8 mouse cellular contexts compared by ENCODE assay signal in the genomic region with DNA sequence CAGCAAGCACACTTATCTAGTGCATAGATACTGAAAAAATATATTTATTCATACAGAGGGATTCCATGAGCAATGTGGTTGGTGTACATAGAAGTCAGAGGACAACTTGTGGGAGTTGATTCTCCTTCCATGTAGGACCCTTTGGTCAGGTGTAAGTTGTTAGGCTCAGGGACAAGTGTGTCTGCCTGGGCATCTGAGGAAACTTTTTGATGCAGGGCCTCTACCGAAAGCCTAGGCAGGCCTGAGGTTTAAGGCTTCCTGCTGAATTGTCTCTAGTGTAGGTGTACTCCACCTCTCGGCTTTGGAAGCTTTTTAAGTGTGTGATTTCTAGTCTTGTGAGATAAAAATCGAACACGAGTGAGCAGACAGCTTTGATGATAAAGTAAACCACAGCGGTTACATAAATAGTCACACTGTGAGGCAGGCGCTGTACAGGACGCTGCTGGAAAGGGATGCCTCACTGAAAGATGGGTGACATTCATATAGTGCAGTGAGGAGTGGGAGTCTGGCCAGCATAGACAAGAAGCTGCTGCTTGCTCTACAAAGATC. TPM values are rescaled to one million over a fixed set of nuclear protein-coding genes. Genes with fewer than 3 reads are reported as not detected.
A peak's percentile ranks its signal among the peaks of the same experiment; 100 is the strongest.
DNase-seq lines count a peak whose midpoint lies in the region; ATAC-seq and TF ChIP-seq lines count a peak whose summit lies in the region.

No protein-coding gene starts in this region.

- peak overlapping the region; percentile 97 for H3K4me3 ChIP-seq in heart, embryonic 12.5 days
- H3K4me3 ChIP-seq in ES-E14 (ENCODE audit: insufficient read depth in 1 of 2, low read depth in 1 of 2, low read length in 2 of 2, poor library complexity in 1 of 2, severe bottlenecking in 1 of 2), result peak overlapping the region; percentile 74 to 96
- peak overlapping the region; percentile 94 for H3K4me3 ChIP-seq in forebrain, embryonic 16.5 days (replicated peaks; ENCODE audit: low read length)
- peak overlapping the region; percentile 98 for H3K4me3 ChIP-seq in liver, embryonic 13.5 days (replicated peaks)
- H3K4me3 ChIP-seq in stomach, postnatal 0 days (ENCODE audit: low read depth, low read length), result peak overlapping the region; percentile 95

- no peak for TF ChIP-seq EP300 in stomach, postnatal 0 days (optimal IDR thresholded peaks at IDR 0.05)

- peaks cover 20% of the 10 kb centered on the region for H3K4me1 ChIP-seq in heart, embryonic 12.5 days (replicated peaks)
- peaks cover 6 to 8% of the 10 kb centered on the region in 2 experiments; a peak in 3 of 4 replicates for H3K4me1 ChIP-seq in ES-E14 (ENCODE audit: control insufficient read depth in 2 of 2, insufficient read depth in 2 of 2, low read length in 2 of 2, poor library complexity in 1 of 2)
- peaks cover 26% of the 10 kb centered on the region for H3K4me1 ChIP-seq in forebrain, embryonic 16.5 days (replicated peaks; ENCODE audit: control insufficient read depth, insufficient read depth, low read length)
- peaks cover 45% of the 10 kb centered on the region for H3K4me1 ChIP-seq in liver, embryonic 13.5 days (replicated peaks)
- no peaks in the 10 kb centered on the region; the same call in 1 of the 2 replicates for H3K4me1 ChIP-seq in stomach, postnatal 0 days (replicated peaks; ENCODE audit: control insufficient read depth, insufficient read depth)

- peak overlapping the region; percentile 83 for H3K4me2 ChIP-seq in heart, embryonic 12.5 days
- peak overlapping the region; percentile 88 for H3K4me2 ChIP-seq in forebrain, embryonic 16.5 days (ENCODE audit: low read length)
- peak overlapping the region; percentile 91 for H3K4me2 ChIP-seq in liver, embryonic 13.5 days
- peak overlapping the region; percentile 63 for H3K4me2 ChIP-seq in stomach, postnatal 0 days (replicated peaks; ENCODE audit: low read depth)

- WGBS in heart, embryonic 12.5 days, result 5% methylated on average over 7 of the region's 7 CpGs
- WGBS in forebrain, embryonic 16.5 days, result 37% methylated on average over 7 of the region's 7 CpGs
- WGBS in liver, embryonic 13.5 days (ENCODE audit: insufficient replicate concordance), result under 1% methylated on average over 7 of the region's 7 CpGs
- WGBS in stomach, postnatal 0 days, result 2% methylated on average over 7 of the region's 7 CpGs

- no peak for ATAC-seq in heart, embryonic 12.5 days (ENCODE audit: insufficient number of reproducible peaks, low FRiP score)
- ATAC-seq in forebrain, embryonic 16.5 days, result no peak
- ATAC-seq in liver, embryonic 13.5 days (ENCODE audit: low read depth), result no peak
- no peak for ATAC-seq in stomach, postnatal 0 days (ENCODE audit: low FRiP score, low TSS enrichment)

- H3K9ac ChIP-seq in heart, embryonic 12.5 days, result peak overlapping the region; percentile 100
- H3K9ac ChIP-seq in ES-E14 (ENCODE audit: insufficient read depth, low read depth, low read length, poor library complexity, severe bottlenecking), result peak overlapping the region; percentile 100
- H3K9ac ChIP-seq in forebrain, embryonic 16.5 days (replicated peaks; ENCODE audit: low read depth, low read length), result peak overlapping the region; percentile 100
- peak overlapping the region; percentile 99 for H3K9ac ChIP-seq in liver, embryonic 13.5 days
- H3K9ac ChIP-seq in stomach, postnatal 0 days (ENCODE audit: low read length), result peak overlapping the region; percentile 100

- peaks cover 17% of the 10 kb centered on the region for H3K36me3 ChIP-seq in heart, embryonic 12.5 days
- H3K36me3 ChIP-seq in ES-E14 (ENCODE audit: control insufficient read depth, insufficient read depth, low read length, poor library complexity, severe bottlenecking), result peaks cover 12% of the 10 kb centered on the region
- peaks cover 4% of the 10 kb centered on the region; the same call in 1 of the 2 replicates for H3K36me3 ChIP-seq in forebrain, embryonic 16.5 days (ENCODE audit: control insufficient read depth, insufficient read depth)
- H3K36me3 ChIP-seq in liver, embryonic 13.5 days, result peaks cover 36% of the 10 kb centered on the region
- H3K36me3 ChIP-seq in stomach, postnatal 0 days (ENCODE audit: control insufficient read depth, insufficient read depth, low read length), result no peaks in the 10 kb centered on the region

- DNase-seq in heart, adult 8-10 months (ENCODE audit: low spot score), result no peak
- no peak for DNase-seq in ES-E14 (ENCODE audit: low read depth, low spot score)
- no peak for DNase-seq in liver, embryonic 13.5 days
- no peak for DNase-seq in stomach, postnatal 0 days (ENCODE audit: low spot score)
- DNase-seq in cerebellum, adult 11-12 months, result no peak
- DNase-seq in cerebellum, postnatal 25 days, result no peak

- no peak for TF ChIP-seq CTCF in stomach, postnatal 0 days (IDR thresholded peaks at IDR 0.05; ENCODE audit: low read depth)

- H3K9me3 ChIP-seq in heart, embryonic 12.5 days (replicated peaks), result no peaks in the 10 kb centered on the region
- H3K9me3 ChIP-seq in ES-E14 (ENCODE audit: control insufficient read depth, insufficient read depth, low read depth, low read length), result no peaks in the 10 kb centered on the region
- no peaks in the 10 kb centered on the region for H3K9me3 ChIP-seq in forebrain, embryonic 16.5 days (ENCODE audit: control insufficient read depth, low read length)
- no peaks in the 10 kb centered on the region for H3K9me3 ChIP-seq in liver, embryonic 13.5 days (replicated peaks)
- no peaks in the 10 kb centered on the region for H3K9me3 ChIP-seq in stomach, postnatal 0 days (ENCODE audit: control insufficient read depth, low read length)

- peak overlapping the region; percentile 100 for H3K27ac ChIP-seq in heart, embryonic 12.5 days (ENCODE audit: poor library complexity, severe bottlenecking)
- no peak overlapping the region for H3K27ac ChIP-seq in ES-E14 (ENCODE audit: insufficient read depth, low read depth, low read length, poor library complexity, severe bottlenecking)
- H3K27ac ChIP-seq in forebrain, embryonic 16.5 days (ENCODE audit: low read length), result no peak overlapping the region
- peak overlapping the region; percentile 94 for H3K27ac ChIP-seq in liver, embryonic 13.5 days
- no peak overlapping the region for H3K27ac ChIP-seq in stomach, postnatal 0 days (replicated peaks)

- H3K27me3 ChIP-seq in heart, embryonic 12.5 days (replicated peaks), result no peaks in the 10 kb centered on the region
- H3K27me3 ChIP-seq in forebrain, embryonic 16.5 days (replicated peaks; ENCODE audit: control insufficient read depth, insufficient read depth, low read length), result no peaks in the 10 kb centered on the region
- H3K27me3 ChIP-seq in liver, embryonic 13.5 days, result no peaks in the 10 kb centered on the region
- H3K27me3 ChIP-seq in stomach, postnatal 0 days (ENCODE audit: control insufficient read depth, insufficient read depth, low read length), result no peaks in the 10 kb centered on the region

- in situ Hi-C loops in ES-E14 (cut with MboI; ENCODE audit: low sequenced_read_pairs in 2 of 2, unreplicated experiment in 2 of 2), result no loop called here

TF ChIP-seq in ES-E14, 5 proteins besides CTCF, POLR2A, EP300 and RAD21:
- TF ChIP-seq HCFC1 (IDR thresholded peaks at IDR 0.05; ENCODE audit: borderline replicate concordance, insufficient read depth, low read length) (no peak), ZNF384 (IDR thresholded peaks at IDR 0.05; ENCODE audit: low read depth, low read length) (no peak), MAFK (IDR thresholded peaks at IDR 0.05; ENCODE audit: insufficient read depth, low read depth, low read length) (no peak), CHD2 (IDR thresholded peaks at IDR 0.05; ENCODE audit: low read depth, low read length) (no peak), ZC3H11A (IDR thresholded peaks at IDR 0.05; ENCODE audit: borderline replicate concordance, low read depth, low read length) (no peak)

RNA-seq across cellular contexts. Expression of gene Fubp1, which starts 1.6 kb away (rescaled TPM):
- polyA plus RNA-seq in heart, embryonic 12.5 days (2016; fragmentation: Nextera tagmentation; extraction: Ambion mirVana), result 142 and 146 TPM in 2 replicates
- 10 to 100 TPM; 44.3 to 55.0 (median 52.5) TPM for total RNA-seq in heart, adult 8-10 months (2022)
- 242 and 244 TPM in 2 replicates for total RNA-seq in ES-E14 (2012; rRNA removed)
- polyA plus RNA-seq in forebrain, embryonic 16.5 days (2015; fragmentation: Nextera tagmentation; extraction: Ambion mirVana), result 297 and 302 TPM in 2 replicates
- 99.4 and 128 TPM in 2 replicates for polyA plus RNA-seq in liver, embryonic 13.5 days (2015; fragmentation: Nextera tagmentation; extraction: Ambion mirVana)
- polyA plus RNA-seq in stomach, postnatal 0 days (2015; fragmentation: Nextera tagmentation; extraction: Ambion mirVana), result 60.2 and 60.5 TPM in 2 replicates

RNA-seq across cellular contexts. Expression of gene Dnajb4, which starts 1.7 kb away (rescaled TPM):
- 53.0 and 56.3 TPM in 2 replicates for polyA plus RNA-seq in heart, embryonic 12.5 days (2016; fragmentation: Nextera tagmentation; extraction: Ambion mirVana)
- 100 to 1,000 TPM in 2 of 4 experiments, 10 to 100 TPM in 2; 88.0 to 125 (median 101) TPM for total RNA-seq in heart, adult 8-10 months (2022)
- total RNA-seq in ES-E14 (2012; rRNA removed), result 5.9 and 8.6 TPM in 2 replicates
- polyA plus RNA-seq in forebrain, embryonic 16.5 days (2015; fragmentation: Nextera tagmentation; extraction: Ambion mirVana), result 36.3 and 39.8 TPM in 2 replicates
- 35.2 and 46.3 TPM in 2 replicates for polyA plus RNA-seq in liver, embryonic 13.5 days (2015; fragmentation: Nextera tagmentation; extraction: Ambion mirVana)
- polyA plus RNA-seq in stomach, postnatal 0 days (2015; fragmentation: Nextera tagmentation; extraction: Ambion mirVana), result 26.4 and 29.0 TPM in 2 replicates

RNA-seq across cellular contexts. Expression of gene Gipc2, which starts 45.8 kb away (rescaled TPM):
- 1.3 and 4.5 TPM in 2 replicates for polyA plus RNA-seq in heart, embryonic 12.5 days (2016; fragmentation: Nextera tagmentation; extraction: Ambion mirVana)
- 1 to 10 TPM; 3.0 to 4.8 (median 3.4) TPM for total RNA-seq in heart, adult 8-10 months (2022)
- total RNA-seq in ES-E14 (2012; rRNA removed), result 0.76 and 0.95 TPM in 2 replicates
- polyA plus RNA-seq in forebrain, embryonic 16.5 days (2015; fragmentation: Nextera tagmentation; extraction: Ambion mirVana), result 4.0 and 4.1 TPM in 2 replicates
- 12.3 and 21.0 TPM in 2 replicates for polyA plus RNA-seq in liver, embryonic 13.5 days (2015; fragmentation: Nextera tagmentation; extraction: Ambion mirVana)
- 76.1 and 82.5 TPM in 2 replicates for polyA plus RNA-seq in stomach, postnatal 0 days (2015; fragmentation: Nextera tagmentation; extraction: Ambion mirVana)

RNA-seq across cellular contexts. Expression of gene Nexn, which starts 54.3 kb away (rescaled TPM):
- 226 and 246 TPM in 2 replicates for polyA plus RNA-seq in heart, embryonic 12.5 days (2016; fragmentation: Nextera tagmentation; extraction: Ambion mirVana)
- total RNA-seq in heart, adult 8-10 months (2022), result 100 to 1,000 TPM; 264 to 407 (median 333) TPM
- total RNA-seq in ES-E14 (2012; rRNA removed), result 2.6 and 3.1 TPM in 2 replicates
- polyA plus RNA-seq in forebrain, embryonic 16.5 days (2015; fragmentation: Nextera tagmentation; extraction: Ambion mirVana), result 2.2 and 5.1 TPM in 2 replicates
- polyA plus RNA-seq in liver, embryonic 13.5 days (2015; fragmentation: Nextera tagmentation; extraction: Ambion mirVana), result 1.6 and 1.8 TPM in 2 replicates
- polyA plus RNA-seq in stomach, postnatal 0 days (2015; fragmentation: Nextera tagmentation; extraction: Ambion mirVana), result 29.8 and 37.9 TPM in 2 replicates

Comparison
In these comparisons a context has a peak if more than half of its experiments do, and no peak if none do; other contexts are left out.
1. H3K27ac ChIP-seq: peak in heart, embryonic 12.5 days (single experiment) and liver, embryonic 13.5 days (single experiment); none in ES-E14 (single experiment), forebrain, embryonic 16.5 days (single experiment) and stomach, postnatal 0 days (single experiment).
2. Peak in every context shown above with its lines, with median percentiles within 50 percentile points of each other: H3K4me2 ChIP-seq, H3K4me3 ChIP-seq and H3K9ac ChIP-seq.